13 mouse cellular contexts compared by ENCODE assay signal in genomic region chr6:136995533-136995932, GRCm38 (mm10). TPM values are rescaled to one million over a fixed set of nuclear protein-coding genes. Genes with fewer than 3 reads are reported as not detected.
DNase-seq lines count a peak whose midpoint lies in the region; ATAC-seq lines count a peak whose summit lies in the region.
"Had no signal": no experiment of that assay in that cellular context is flagged by ENCODE, and none has a peak within 500 bp of the region (broad histone marks: within the 10 kb centered on the region; RNA-seq: fewer than 3 reads in every experiment).

No protein-coding gene starts in this region.

- H3K4me2 ChIP-seq in kidney, embryonic 16.5 days (replicated peaks; ENCODE audit: low read depth, low read length), result no peak overlapping the region
- H3K4me2 ChIP-seq: embryonic facial prominence, embryonic 12.5 days; intestine, embryonic 15.5 days; limb, embryonic 15.5 days had no signal

- H3K9ac ChIP-seq in kidney, embryonic 16.5 days (replicated peaks; ENCODE audit: low read length), result no peak overlapping the region
- H3K9ac ChIP-seq: embryonic facial prominence, embryonic 12.5 days; intestine, embryonic 15.5 days; limb, embryonic 15.5 days had no signal

- ATAC-seq in kidney, embryonic 16.5 days (ENCODE audit: low FRiP score, low TSS enrichment), result peak; percentile 37; the same call in 1 of the 2 replicates
- ATAC-seq: intestine, embryonic 15.5 days had no signal

- H3K27me3 ChIP-seq in kidney, embryonic 16.5 days (ENCODE audit: insufficient read depth, low read length), result no peaks in the 10 kb centered on the region
- H3K27me3 ChIP-seq in embryonic facial prominence, embryonic 10.5 days (replicated peaks; ENCODE audit: low read depth, poor library complexity, severe bottlenecking), result no peaks in the 10 kb centered on the region
- H3K27me3 ChIP-seq: embryonic facial prominence, embryonic 12.5 days; intestine, embryonic 15.5 days; limb, embryonic 15.5 days had no signal

- no peaks in the 10 kb centered on the region for H3K36me3 ChIP-seq in kidney, embryonic 16.5 days (ENCODE audit: insufficient read depth, low read length)
- H3K36me3 ChIP-seq in embryonic facial prominence, embryonic 10.5 days (replicated peaks), result no peaks in the 10 kb centered on the region
- H3K36me3 ChIP-seq: embryonic facial prominence, embryonic 12.5 days; intestine, embryonic 15.5 days; limb, embryonic 15.5 days had no signal

- peaks cover 10% of the 10 kb centered on the region for H3K4me1 ChIP-seq in kidney, embryonic 16.5 days (ENCODE audit: insufficient read depth, low read length)
- 0 out of 2 replicates have a peak, but pooled peaks cover 1% of the 10 kb centered on the region for H3K4me1 ChIP-seq in embryonic facial prominence, embryonic 10.5 days

- 70% methylated on average over 8 of the region's 8 CpGs for WGBS in kidney, embryonic 16.5 days
- 75% methylated on average over 8 of the region's 8 CpGs for WGBS in embryonic facial prominence, embryonic 10.5 days

- H3K9me3 ChIP-seq in kidney, embryonic 16.5 days (ENCODE audit: low read length), result no peaks in the 10 kb centered on the region
- H3K9me3 ChIP-seq in embryonic facial prominence, embryonic 10.5 days, result no peaks in the 10 kb centered on the region
- H3K9me3 ChIP-seq: embryonic facial prominence, embryonic 12.5 days; intestine, embryonic 15.5 days; limb, embryonic 15.5 days had no signal

- no peak overlapping the region for H3K4me3 ChIP-seq in kidney, embryonic 16.5 days (ENCODE audit: low read length)
- no peak overlapping the region for H3K4me3 ChIP-seq in embryonic facial prominence, embryonic 10.5 days
- H3K4me3 ChIP-seq: embryonic facial prominence, embryonic 12.5 days; intestine, embryonic 15.5 days; limb, embryonic 15.5 days; myocyte had no signal

- H3K27ac ChIP-seq in kidney, embryonic 16.5 days (ENCODE audit: low read length), result no peak overlapping the region
- H3K27ac ChIP-seq in embryonic facial prominence, embryonic 10.5 days (replicated peaks), result no peak overlapping the region
- H3K27ac ChIP-seq: embryonic facial prominence, embryonic 12.5 days; intestine, embryonic 15.5 days; limb, embryonic 15.5 days had no signal

- peak; percentile 25 to 52 for DNase-seq in adrenal gland, adult (ENCODE audit: inconsistent age in 2 of 2, low spot score in 1 of 2)
- no peak for DNase-seq in adrenal gland, postnatal 4 days (ENCODE audit: low spot score in 2 of 2)
- no peak for DNase-seq in kidney, adult 11 months
- DNase-seq in 3134 (ENCODE audit: extremely low read depth, insufficient read length, low spot score), result peak; percentile 52
- DNase-seq in embryonic facial prominence, embryonic 10.5 days (ENCODE audit: low spot score), result peak; percentile 29
- no peak for DNase-seq in B cell, adult 2 months
- DNase-seq in right cerebral cortex, postnatal 25 days, result no peak
- DNase-seq: gastrocnemius, postnatal 36 days had no signal

RNA-seq across cellular contexts. Expression of gene Arhgdib, which starts 53.8 kb away (rescaled TPM):
- total RNA-seq in adrenal gland, postnatal 4 days (2021), result 10 to 100 TPM; 32.3 to 39.8 TPM
- 67.6 and 69.5 TPM in 2 replicates for polyA plus RNA-seq in kidney, embryonic 16.5 days (2015; fragmentation: Nextera tagmentation; extraction: Ambion mirVana)
- 32.1 and 39.3 TPM in 2 replicates for polyA plus RNA-seq in embryonic facial prominence, embryonic 10.5 days (2016; fragmentation: Nextera tagmentation; extraction: Ambion mirVana)

Comparison
In these comparisons a context has a peak if more than half of its experiments do, and no peak if none do; other contexts are left out.
1. DNase-seq: peak in adrenal gland, adult (2 of 2), 3134 (single experiment) and embryonic facial prominence, embryonic 10.5 days (single experiment); none in adrenal gland, postnatal 4 days (0 of 2), kidney, adult 11 months (single experiment), B cell, adult 2 months (0 of 2) and right cerebral cortex, postnatal 25 days (single experiment).